Mouse (Mus musculus) kidney, adult 2 months (tissue): ENCODE measurements around the gene Spindoc. TPM values are rescaled to one million over a fixed set of nuclear protein-coding genes. Genes with fewer than 3 reads are reported as not detected.

Experiments
- DNase-seq: peaks from one replicate; pipeline ENCODE4 v3.0.0; 2021
- H3K27ac ChIP-seq: fragments of 200-500 bp; 2 replicates; pipeline ENCODE4 v1.5.1; 2012; ENCODE audit warnings: low read depth, low read length, control low read depth, inconsistent platforms; ENCODE audit not compliant: insufficient read depth
- H3K27me3 ChIP-seq: fragments of 200-500 bp; replicated peaks from 2 replicates; pipeline ENCODE4 v1.6.1; 2012; ENCODE audit warnings: mild to moderate bottlenecking, moderate library complexity, low read length, inconsistent platforms; ENCODE audit not compliant: control insufficient read depth, insufficient read depth
- H3K36me3 ChIP-seq: fragments of 200-500 bp; 2 replicates; pipeline ENCODE4 v1.6.1; 2012; ENCODE audit warnings: mild to moderate bottlenecking, moderate library complexity, low read length, inconsistent platforms; ENCODE audit not compliant: control insufficient read depth, insufficient read depth
- H3K4me1 ChIP-seq: fragments of 200-500 bp; 2 replicates; pipeline ENCODE4 v1.6.1; 2011; ENCODE audit warnings: low read length; ENCODE audit not compliant: control insufficient read depth, insufficient read depth
- H3K4me3 ChIP-seq: fragments of 200-500 bp; 2 replicates; pipeline ENCODE4 v1.5.1; 2011; ENCODE audit warnings: mild to moderate bottlenecking, low read depth, low read length, control low read depth; ENCODE audit not compliant: insufficient read depth
- CTCF ChIP-seq: fragments of 200-500 bp; conservative IDR thresholded peaks from 2 replicates; pipeline ENCODE4 v1.5.1; 2011; ENCODE audit warnings: low read depth, mild to moderate bottlenecking, control low read depth, low read length, moderate library complexity, mixed read lengths; ENCODE audit not compliant: insufficient read depth, insufficient read length
- POLR2A ChIP-seq: fragments of 200-500 bp; IDR thresholded peaks from one replicate; pipeline ENCODE4 v1.6.1; 2011; ENCODE audit warnings: low read depth, low read length, control low read depth
- WGBS: fragments of 180-500 bp; shearing (Covaris S2); methylation state at CpG from one replicate; pipeline ENCODE4 v1.1.7; 2018; 5-methylcytosine and 5-hydroxymethylcytosine counted together
- polyA plus RNA-seq: library from polyadenylated mRNA; depleted of rRNA; stranded (reverse); fragments of >200 nt; gene quantifications from 2 replicates; pipeline ENCODE4 v1.2.3, GENCODE M21; 2012

Spindoc gene
- polyA plus RNA-seq, 1 experiment, result 15.0 TPM

- no peaks in the 10 kb centered on the region for H3K4me1 ChIP-seq
These were observed 29.8 kb downstream of the Spindoc start for GRCm38 (mm10) chr19:7352809-7353495.

DNA sequence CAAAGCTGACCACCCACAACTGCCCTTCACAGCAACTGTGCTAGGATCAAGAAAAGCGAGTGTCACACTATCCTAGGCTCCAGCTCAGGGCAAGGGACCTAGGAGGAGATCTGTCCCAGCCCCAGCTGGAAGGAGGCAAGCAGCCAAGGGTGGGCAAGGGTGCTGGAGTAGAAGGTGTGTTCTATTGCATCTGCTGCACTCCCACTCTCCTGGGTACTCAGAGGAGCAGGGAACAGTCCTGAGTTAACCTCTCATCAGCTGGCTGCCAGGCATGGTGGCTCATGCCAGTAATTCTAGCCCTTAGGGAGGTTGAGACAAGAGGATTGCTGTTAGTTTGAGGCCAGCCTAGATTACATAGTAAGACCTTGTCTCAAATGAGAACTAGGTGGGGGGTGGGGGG is 32.8 kb downstream of the Spindoc start:
- H3K4me3 ChIP-seq, result no peak overlapping the region
- TF ChIP-seq POLR2A, result no peak
- TF ChIP-seq CTCF, result no peak
- DNase-seq, result no peak
- no peaks in the 10 kb centered on the region for H3K36me3 ChIP-seq
- H3K27me3 ChIP-seq, result no peaks in the 10 kb centered on the region
- H3K27ac ChIP-seq, result no peak overlapping the region
- no peaks in the 10 kb centered on the region for H3K4me1 ChIP-seq
- WGBS, result 76% methylated on average over 1 of the region's 1 CpGs

More at GRCm38 (mm10) chr19:7352809-7353495, 29.8 kb downstream of the Spindoc start:
- Histone ChIP-seq H3K36me3 (no peaks in the 10 kb centered on the region), H3K27me3 (no peaks in the 10 kb centered on the region), H3K27ac (no peak overlapping the region), H3K4me3 (no peak overlapping the region)
- no peak for DNase-seq
- 75% methylated on average over 11 of the region's 11 CpGs for WGBS
- no peak for TF ChIP-seq CTCF
- no peak for TF ChIP-seq POLR2A

GRCm38 (mm10) chr19:7345235-7345755 is 37.5 kb downstream of the Spindoc start:
- peak; percentile 64 for DNase-seq
- no peak overlapping the region for H3K27ac ChIP-seq
- 22% methylated on average over 4 of the region's 4 CpGs for WGBS
- H3K36me3 ChIP-seq, result no peaks in the 10 kb centered on the region
- TF ChIP-seq POLR2A (no peak), CTCF (peak; percentile 84)
- peaks cover 4% of the 10 kb centered on the region; the same call in 1 of the 2 replicates for H3K4me1 ChIP-seq
- no peak overlapping the region for H3K4me3 ChIP-seq
- no peaks in the 10 kb centered on the region for H3K27me3 ChIP-seq

- H3K27ac ChIP-seq, result no peak overlapping the region
- no peaks in the 10 kb centered on the region for H3K27me3 ChIP-seq
- no peak for DNase-seq
- H3K4me3 ChIP-seq, result no peak overlapping the region
- no peaks in the 10 kb centered on the region for H3K36me3 ChIP-seq
- 83% methylated on average over 2 of the region's 2 CpGs for WGBS
- TF ChIP-seq POLR2A (no peak), CTCF (no peak)
- peaks cover 24% of the 10 kb centered on the region for H3K4me1 ChIP-seq
These were observed 40.1 kb downstream of the Spindoc start for GRCm38 (mm10) chr19:7342646-7343045.

- peaks cover 29% of the 10 kb centered on the region for H3K4me1 ChIP-seq
- peak; percentile 100 for DNase-seq
- H3K36me3 ChIP-seq, result no peaks in the 10 kb centered on the region
- H3K27ac ChIP-seq, result peak within 1 kb of the TSS; percentile 89
- WGBS, result 1% methylated on average over 63 of the region's 63 CpGs
- TF ChIP-seq CTCF (no peak), POLR2A (no peak)
- no peaks in the 10 kb centered on the region for H3K27me3 ChIP-seq
- peak within 1 kb of the TSS; percentile 92 for H3K4me3 ChIP-seq
These were observed 41.0 kb downstream of the Spindoc start, which contains the start of gene Mark2 for GRCm38 (mm10) chr19:7341512-7342397. Gene Mark2 (minus strand): TSS chr19:7341860.

GRCm38 (mm10) chr19:7340780-7341475 is 41.9 kb downstream of the Spindoc start:
- WGBS, result 2% methylated on average over 33 of the region's 46 CpGs
- Histone ChIP-seq H3K36me3 (no peaks in the 10 kb centered on the region), H3K27ac (peak overlapping the region; percentile 79), H3K4me3 (peak overlapping the region; percentile 92), H3K4me1 (peaks cover 35% of the 10 kb centered on the region), H3K27me3 (no peaks in the 10 kb centered on the region)
- TF ChIP-seq POLR2A, result no peak
- TF ChIP-seq CTCF, result no peak
- DNase-seq, result peak; percentile 11

- no peaks in the 10 kb centered on the region for H3K36me3 ChIP-seq
- WGBS, result under 1% methylated on average over 15 of the region's 15 CpGs
- H3K27ac ChIP-seq, result peak overlapping the region; percentile 79
- no peak for TF ChIP-seq POLR2A
- TF ChIP-seq CTCF, result no peak
- no peaks in the 10 kb centered on the region for H3K27me3 ChIP-seq
- H3K4me3 ChIP-seq, result peak overlapping the region; percentile 92
- DNase-seq, result peak; percentile 46
- H3K4me1 ChIP-seq, result peaks cover 35% of the 10 kb centered on the region
These were observed 42.4 kb downstream of the Spindoc start for GRCm38 (mm10) chr19:7340371-7340779.
